Mouse (Mus musculus) lung, embryonic 15.5 days (tissue): ENCODE results near the gene Wdr20. TPM values are rescaled to one million over a fixed set of nuclear protein-coding genes. Genes with fewer than 3 reads are reported as not detected.

Experiments
- ATAC-seq: fragments of 200-750 bp; cut with Nextera tagmentation; 2 replicates; pipeline ENCODE4 v1.8.0; 2017; ENCODE audit warnings: moderate number of reproducible peaks, borderline replicate concordance; ENCODE audit not compliant: low FRiP score, low TSS enrichment; ENCODE audit errors: extremely low read depth
- H3K27ac ChIP-seq: fragments of 300-500 bp; sonication (generic); 2 replicates; pipeline ENCODE4 v1.5.1; 2015; ENCODE audit warnings: moderate library complexity, mild to moderate bottlenecking, inconsistent platforms
- H3K27me3 ChIP-seq: fragments of 300-500 bp; sonication (generic); 2 replicates; pipeline ENCODE4 v1.6.1; 2015; ENCODE audit warnings: inconsistent platforms
- H3K36me3 ChIP-seq: fragments of 300-500 bp; sonication (generic); 2 replicates; pipeline ENCODE4 v1.6.1; 2015; ENCODE audit warnings: inconsistent platforms
- H3K4me1 ChIP-seq: fragments of 300-500 bp; sonication (generic); 2 replicates; pipeline ENCODE4 v1.6.1; 2015; ENCODE audit warnings: inconsistent platforms
- H3K4me2 ChIP-seq: fragments of 300-500 bp; sonication (generic); 2 replicates; pipeline ENCODE4 v1.6.1; 2015; ENCODE audit warnings: inconsistent platforms, mild to moderate bottlenecking, moderate library complexity
- H3K4me3 ChIP-seq: fragments of 300-500 bp; sonication (generic); 2 replicates; pipeline ENCODE4 v1.5.1; 2015; ENCODE audit warnings: mild to moderate bottlenecking, inconsistent platforms
- H3K9ac ChIP-seq: fragments of 300-500 bp; sonication (generic); 2 replicates; pipeline ENCODE4 v1.6.1; 2015; ENCODE audit warnings: inconsistent platforms
- H3K9me3 ChIP-seq: fragments of 300-500 bp; sonication (generic); 2 replicates; pipeline ENCODE4 v1.6.1; 2016; ENCODE audit warnings: inconsistent platforms
- WGBS: fragments of 180-500 bp; shearing (Covaris S2); methylation state at CpG from one replicate; pipeline ENCODE4 v1.1.7; 2015; 5-methylcytosine and 5-hydroxymethylcytosine counted together
- polyA plus RNA-seq: library from polyadenylated mRNA; unstranded; fragments of >200 nt; fragmentation: Nextera tagmentation; extraction: Ambion mirVana; gene quantifications from 2 replicates; pipeline ENCODE4 v1.2.1, GENCODE M21; 2015

Gene Wdr20
- polyA plus RNA-seq, 1 experiment from 2014 or later: 23.5 TPM

- Histone ChIP-seq H3K36me3 (0 out of 2 replicates have a peak, but pooled peaks cover 5% of the 10 kb centered on the region), H3K4me3 (no peak overlapping the region), H3K27ac (peak overlapping the region; percentile 70), H3K27me3 (no peaks in the 10 kb centered on the region), H3K9ac (no peak overlapping the region), H3K9me3 (no peaks in the 10 kb centered on the region), H3K4me2 (no peak overlapping the region), H3K4me1 (peaks cover 7% of the 10 kb centered on the region; the same call in 1 of the 2 replicates)
- 78% methylated on average over 10 of the region's 10 CpGs for WGBS
- no peak for ATAC-seq
Measured at GRCm38 (mm10) chr12:110808430-110808829, 70.7 kb downstream of the Wdr20 start.

DNA sequence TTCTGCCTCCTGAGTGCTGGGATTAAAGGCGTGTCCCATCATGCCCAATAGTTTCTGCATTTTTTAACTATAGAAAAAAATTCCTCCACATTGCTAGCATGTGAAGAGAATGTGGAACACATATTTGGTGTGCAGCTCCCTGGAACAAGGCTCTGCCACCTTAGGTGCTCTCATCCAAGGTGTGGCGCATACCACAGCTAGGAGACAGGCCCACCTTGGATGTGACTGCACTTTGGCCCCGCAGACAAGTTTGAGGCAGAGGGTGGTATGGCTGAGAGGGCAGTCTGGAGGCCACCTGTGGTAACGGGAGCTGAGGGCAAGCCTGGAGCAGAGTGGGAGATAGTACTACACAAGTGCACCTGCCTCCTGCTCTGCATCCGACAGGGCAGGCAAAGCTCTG lies 71.1 kb downstream of the Wdr20 start:
- no peak overlapping the region for H3K9ac ChIP-seq
- WGBS: 77% methylated on average over 5 of the region's 5 CpGs
- H3K27me3 ChIP-seq: no peaks in the 10 kb centered on the region
- H3K4me1 ChIP-seq: peaks cover 7% of the 10 kb centered on the region; the same call in 1 of the 2 replicates
- no peaks in the 10 kb centered on the region for H3K9me3 ChIP-seq
- H3K27ac ChIP-seq: peak overlapping the region; percentile 70
- H3K36me3 ChIP-seq: 0 out of 2 replicates have a peak, but pooled peaks cover 5% of the 10 kb centered on the region
- H3K4me2 ChIP-seq: no peak overlapping the region
- H3K4me3 ChIP-seq: no peak overlapping the region
- no peak for ATAC-seq

DNA sequence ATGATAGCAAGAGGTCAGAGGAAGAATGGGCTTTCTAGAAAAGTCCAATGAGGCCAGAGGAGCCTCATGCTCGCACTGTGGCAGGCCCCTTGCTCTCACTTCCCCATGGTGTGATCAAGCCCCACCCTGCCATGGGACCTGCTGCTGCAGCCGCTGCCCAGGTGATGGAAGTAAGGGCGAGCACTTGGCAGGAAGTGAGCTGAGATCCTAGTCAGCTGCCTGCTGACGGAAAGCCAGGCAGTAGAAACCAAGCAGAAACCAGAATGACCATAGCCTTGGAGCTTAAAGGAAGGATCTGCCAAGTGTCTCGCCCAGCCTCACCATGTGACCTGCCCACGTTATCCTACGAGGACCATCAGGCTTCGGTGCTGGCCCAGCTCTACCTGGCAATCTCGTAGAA lies 75.4 kb downstream of the Wdr20 start:
- no peak for ATAC-seq
- 83% methylated on average over 9 of the region's 9 CpGs for WGBS
- H3K9me3 ChIP-seq: no peaks in the 10 kb centered on the region
- no peaks in the 10 kb centered on the region for H3K27me3 ChIP-seq
- H3K4me2 ChIP-seq: no peak overlapping the region
- H3K27ac ChIP-seq: no peak overlapping the region
- H3K36me3 ChIP-seq: no peaks in the 10 kb centered on the region
- no peak overlapping the region for H3K9ac ChIP-seq
- 0 out of 2 replicates have a peak, but pooled peaks cover 2% of the 10 kb centered on the region for H3K4me1 ChIP-seq
- H3K4me3 ChIP-seq: no peak overlapping the region

DNA sequence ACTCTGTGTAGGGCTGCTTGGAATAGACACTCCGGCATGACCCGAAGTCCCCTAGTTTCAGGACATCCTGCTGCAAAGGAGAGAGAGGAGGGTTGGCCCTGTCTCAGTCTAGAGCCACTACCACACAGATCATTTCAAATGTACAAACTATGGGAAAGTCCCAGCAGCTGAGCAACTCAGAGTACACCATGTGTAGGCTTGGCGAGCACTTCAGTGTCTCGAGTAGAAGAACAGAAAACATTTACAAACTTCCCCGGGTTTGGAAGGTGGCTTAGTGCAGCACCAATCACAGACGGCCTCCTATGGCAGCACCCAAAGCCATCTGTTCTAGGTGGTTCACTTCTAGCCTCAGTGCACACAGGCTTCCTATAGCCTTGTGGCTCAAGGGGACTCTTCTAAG lies 75.9 kb downstream of the Wdr20 start:
- no peak overlapping the region for H3K27ac ChIP-seq
- no peak overlapping the region for H3K9ac ChIP-seq
- no peaks in the 10 kb centered on the region for H3K27me3 ChIP-seq
- no peak overlapping the region for H3K4me2 ChIP-seq
- 0 out of 2 replicates have a peak, but pooled peaks cover 2% of the 10 kb centered on the region for H3K4me1 ChIP-seq
- 92% methylated on average over 6 of the region's 6 CpGs for WGBS
- no peaks in the 10 kb centered on the region for H3K36me3 ChIP-seq
- ATAC-seq: no peak
- H3K4me3 ChIP-seq: no peak overlapping the region
- H3K9me3 ChIP-seq: no peaks in the 10 kb centered on the region

DNA sequence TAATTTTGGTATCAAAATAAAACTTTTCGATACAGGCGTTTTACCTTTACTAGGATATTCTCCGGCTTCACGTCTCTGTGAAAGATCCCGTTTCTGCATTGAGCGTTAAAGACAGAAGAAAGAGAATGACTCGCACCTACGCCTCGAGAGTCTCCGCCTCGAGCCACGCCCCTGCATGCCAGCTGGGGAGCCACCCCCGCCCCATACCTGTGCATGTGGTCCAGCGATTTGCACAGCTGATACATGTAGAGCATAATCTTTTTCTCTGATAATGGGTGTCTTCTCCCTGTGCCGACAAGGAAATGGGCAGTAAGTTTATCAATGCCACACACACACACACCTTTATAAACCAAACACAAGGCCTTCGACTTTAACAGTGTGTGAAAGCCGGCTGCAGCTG lies 77.2 kb downstream of the Wdr20 start:
- no peak for ATAC-seq
- Histone ChIP-seq H3K27ac (no peak overlapping the region), H3K4me2 (no peak overlapping the region), H3K4me3 (no peak overlapping the region), H3K27me3 (no peaks in the 10 kb centered on the region), H3K36me3 (no peaks in the 10 kb centered on the region), H3K4me1 (0 out of 2 replicates have a peak, but pooled peaks cover under 1% of the 10 kb centered on the region), H3K9ac (no peak overlapping the region), H3K9me3 (no peaks in the 10 kb centered on the region)
- WGBS: 54% methylated on average over 17 of the region's 17 CpGs

GRCm38 (mm10) chr12:110816833-110817232 lies 79.1 kb downstream of the Wdr20 start:
- Histone ChIP-seq H3K4me1 (no peaks in the 10 kb centered on the region), H3K9me3 (no peaks in the 10 kb centered on the region), H3K27ac (no peak overlapping the region), H3K4me3 (no peak overlapping the region), H3K36me3 (no peaks in the 10 kb centered on the region), H3K27me3 (no peaks in the 10 kb centered on the region), H3K4me2 (no peak overlapping the region), H3K9ac (no peak overlapping the region)
- no peak for ATAC-seq
- WGBS: 67% methylated on average over 2 of the region's 2 CpGs

GRCm38 (mm10) chr12:110819367-110819766 lies 81.6 kb downstream of the Wdr20 start:
- H3K36me3 ChIP-seq: no peaks in the 10 kb centered on the region
- no peak overlapping the region for H3K27ac ChIP-seq
- no peak overlapping the region for H3K9ac ChIP-seq
- ATAC-seq: no peak; the same call in 1 of the 2 replicates
- no peak overlapping the region for H3K4me3 ChIP-seq
- no peak overlapping the region for H3K4me2 ChIP-seq
- H3K9me3 ChIP-seq: no peaks in the 10 kb centered on the region
- 52% methylated on average over 8 of the region's 8 CpGs for WGBS
- H3K4me1 ChIP-seq: no peaks in the 10 kb centered on the region
- no peaks in the 10 kb centered on the region for H3K27me3 ChIP-seq

DNA sequence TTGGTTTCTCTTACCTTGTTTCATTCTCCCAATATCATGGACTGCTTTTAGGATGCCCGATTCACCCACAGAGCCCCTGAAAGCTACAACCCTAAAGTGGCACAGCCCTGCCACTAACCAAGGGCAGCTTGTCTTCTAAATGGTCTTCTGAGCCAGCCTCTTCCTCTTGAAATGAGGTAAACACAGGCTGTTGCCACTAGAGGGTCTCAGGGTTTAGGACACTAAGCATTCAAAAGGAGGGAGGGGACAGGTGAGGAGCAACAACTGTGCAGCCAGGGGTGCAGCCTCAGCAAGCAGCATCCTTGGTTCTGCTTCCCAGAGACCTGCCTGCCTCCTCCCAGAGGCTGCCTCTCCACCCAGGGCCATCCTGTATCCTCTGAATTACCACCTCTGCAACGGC lies 84.0 kb downstream of the Wdr20 start:
- Histone ChIP-seq H3K27me3 (no peaks in the 10 kb centered on the region), H3K4me1 (no peaks in the 10 kb centered on the region), H3K4me3 (no peak overlapping the region), H3K27ac (no peak overlapping the region), H3K9me3 (no peaks in the 10 kb centered on the region), H3K9ac (no peak overlapping the region), H3K36me3 (no peaks in the 10 kb centered on the region), H3K4me2 (no peak overlapping the region)
- ATAC-seq: no peak
- WGBS: 81% methylated on average over 2 of the region's 2 CpGs

DNA sequence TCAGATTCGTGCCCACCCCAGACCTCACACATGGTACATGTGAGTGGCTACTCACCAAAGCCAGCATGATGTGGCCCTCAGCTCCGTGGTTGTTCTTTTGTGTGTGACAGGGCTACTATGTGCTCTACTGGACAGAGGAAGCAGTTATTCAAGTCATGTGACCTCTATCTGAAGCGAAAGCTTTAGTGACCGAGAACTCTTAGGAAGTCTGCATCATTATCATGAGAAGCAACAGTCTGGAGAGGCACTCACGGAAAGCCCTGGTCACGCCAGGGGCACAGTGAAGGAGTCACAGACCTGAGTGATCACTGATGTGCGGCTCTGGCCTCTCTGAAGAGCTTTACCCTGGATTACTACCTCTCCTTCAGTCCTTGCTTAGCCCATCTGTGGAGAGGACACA lies 84.6 kb downstream of the Wdr20 start:
- Histone ChIP-seq H3K4me3 (no peak overlapping the region), H3K9me3 (no peaks in the 10 kb centered on the region), H3K27me3 (no peaks in the 10 kb centered on the region), H3K9ac (no peak overlapping the region), H3K27ac (no peak overlapping the region), H3K4me1 (no peaks in the 10 kb centered on the region), H3K36me3 (no peaks in the 10 kb centered on the region), H3K4me2 (no peak overlapping the region)
- 75% methylated on average over 7 of the region's 7 CpGs for WGBS
- no peak for ATAC-seq

GRCm38 (mm10) chr12:110828908-110829307 lies 91.2 kb downstream of the Wdr20 start:
- H3K9ac ChIP-seq: no peak overlapping the region
- no peaks in the 10 kb centered on the region for H3K27me3 ChIP-seq
- 95% methylated on average over 4 of the region's 4 CpGs for WGBS
- H3K4me3 ChIP-seq: no peak overlapping the region
- ATAC-seq: no peak
- no peak overlapping the region for H3K4me2 ChIP-seq
- H3K9me3 ChIP-seq: no peaks in the 10 kb centered on the region
- no peaks in the 10 kb centered on the region for H3K36me3 ChIP-seq
- H3K27ac ChIP-seq: no peak overlapping the region
- H3K4me1 ChIP-seq: no peaks in the 10 kb centered on the region

- Histone ChIP-seq H3K27me3 (no peaks in the 10 kb centered on the region), H3K4me2 (no peak overlapping the region), H3K4me3 (no peak overlapping the region), H3K27ac (no peak overlapping the region), H3K36me3 (no peaks in the 10 kb centered on the region), H3K4me1 (no peaks in the 10 kb centered on the region), H3K9ac (no peak overlapping the region), H3K9me3 (no peaks in the 10 kb centered on the region)
- 81% methylated on average over 9 of the region's 11 CpGs for WGBS
- ATAC-seq: no peak
Measured at GRCm38 (mm10) chr12:110830293-110831024, 92.7 kb downstream of the Wdr20 start.

DNA sequence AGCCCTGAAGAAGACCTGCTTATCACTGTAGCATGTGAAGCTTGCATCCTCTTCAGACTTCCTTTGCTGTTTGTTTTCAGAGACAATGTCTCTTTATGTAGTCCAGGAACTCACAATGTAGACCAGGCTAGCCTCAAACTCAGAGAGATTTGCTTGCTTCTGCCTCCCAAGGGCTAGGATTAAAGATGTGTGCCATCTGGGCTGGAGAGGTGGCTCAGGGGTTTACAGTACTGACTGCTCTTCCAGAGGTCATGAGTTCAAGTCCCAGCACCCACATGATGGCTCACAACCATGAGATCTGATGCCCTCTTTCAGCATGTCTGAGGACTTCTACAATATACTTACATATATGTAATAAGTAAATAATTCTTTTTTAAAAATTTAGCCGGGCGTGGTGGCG lies 97.4 kb downstream of the Wdr20 start:
- Histone ChIP-seq H3K4me3 (no peak overlapping the region), H3K27me3 (no peaks in the 10 kb centered on the region), H3K4me1 (no peaks in the 10 kb centered on the region; the same call in 1 of the 2 replicates), H3K36me3 (no peaks in the 10 kb centered on the region), H3K27ac (no peak overlapping the region), H3K9ac (no peak overlapping the region), H3K9me3 (no peaks in the 10 kb centered on the region), H3K4me2 (no peak overlapping the region)
- whole genome bisulfite sequencing: 92% methylated on average over 3 of the region's 3 CpGs
- no peak for ATAC-seq
